Mouse (Mus musculus) intestine, embryonic 14.5 days (tissue): ENCODE measurements around the gene Tec. TPM values are rescaled to one million over a fixed set of nuclear protein-coding genes. Genes with fewer than 3 reads are reported as not detected.

Experiments used
- ATAC-seq: fragments of 200-750 bp; cut with Nextera tagmentation; replicated peaks from 2 replicates; pipeline ENCODE4 v1.8.0; 2017; ENCODE audit warnings: low read depth, moderate number of reproducible peaks, moderate TSS enrichment, moderate library complexity; ENCODE audit not compliant: low FRiP score, low TSS enrichment
- DNase-seq: peaks from one replicate; pipeline ENCODE4 v3.0.0-alpha.2; 2018; ENCODE audit warnings: low spot score
- H3K27ac ChIP-seq: fragments of 300-500 bp; sonication (generic); 2 replicates; pipeline ENCODE4 v1.5.1; 2014; ENCODE audit warnings: low read depth, mild to moderate bottlenecking, control low read depth
- H3K27me3 ChIP-seq: fragments of 300-500 bp; sonication (generic); replicated peaks from 2 replicates; pipeline ENCODE4 v1.6.1; 2014; ENCODE audit warnings: low read length, control low read depth; ENCODE audit not compliant: control insufficient read depth, insufficient read depth
- H3K36me3 ChIP-seq: fragments of 300-500 bp; sonication (generic); 2 replicates; pipeline ENCODE4 v1.6.1; 2014; ENCODE audit warnings: low read length, control low read depth; ENCODE audit not compliant: control insufficient read depth, insufficient read depth
- H3K4me1 ChIP-seq: fragments of 300-500 bp; sonication (generic); replicated peaks from 2 replicates; pipeline ENCODE4 v1.6.1; 2014; ENCODE audit warnings: low read length, control low read depth, mixed read lengths; ENCODE audit not compliant: control insufficient read depth, insufficient read depth
- H3K4me2 ChIP-seq: fragments of 300-500 bp; sonication (generic); 2 replicates; pipeline ENCODE4 v1.6.1; 2014; ENCODE audit warnings: low read length
- H3K4me3 ChIP-seq: fragments of 300-500 bp; sonication (generic); 2 replicates; pipeline ENCODE4 v1.5.1; 2014; ENCODE audit warnings: low read depth, low read length, control low read depth, mixed read lengths
- H3K9ac ChIP-seq: fragments of 300-500 bp; sonication (generic); 2 replicates; pipeline ENCODE4 v1.6.1; 2014; ENCODE audit warnings: mild to moderate bottlenecking, low read length
- H3K9me3 ChIP-seq: fragments of 300-500 bp; sonication (generic); 2 replicates; pipeline ENCODE4 v1.6.1; 2016; ENCODE audit warnings: low read length, control low read depth; ENCODE audit not compliant: control insufficient read depth
- WGBS: fragments of 180-500 bp; shearing (Covaris S2); extraction: QIAGEN DNeasy Blood & Tissue Kit; methylation state at CpG from one replicate; pipeline ENCODE4 v1.1.7; 2014; 5-methylcytosine and 5-hydroxymethylcytosine counted together
- polyA plus RNA-seq: library from polyadenylated mRNA; unstranded; fragments of >200 nt; fragmentation: Nextera tagmentation; extraction: Ambion mirVana; gene quantifications from 2 replicates; pipeline ENCODE4 v1.2.1, GENCODE M21; 2014

Gene Tec
- polyA plus RNA-seq, 1 experiment from 2014 or later: 13.7 TPM

GRCm38 (mm10) chr5:72808456-72809111, 59.7 kb downstream of the Tec start:
- Histone ChIP-seq H3K36me3 (no peaks in the 10 kb centered on the region), H3K4me3 (no peak overlapping the region), H3K9me3 (0 out of 2 replicates have a peak, but pooled peaks cover 3% of the 10 kb centered on the region), H3K9ac (no peak overlapping the region), H3K4me2 (peak overlapping the region; percentile 24), H3K27me3 (no peaks in the 10 kb centered on the region), H3K27ac (peak overlapping the region; percentile 25; the same call in 1 of the 2 replicates), H3K4me1 (peaks cover 15% of the 10 kb centered on the region)
- DNase-seq (no peak), ATAC-seq (no peak)
- WGBS: 45% methylated on average over 14 of the region's 14 CpGs

- no peaks in the 10 kb centered on the region for H3K36me3 ChIP-seq
- no peak for ATAC-seq
- H3K27me3 ChIP-seq: no peaks in the 10 kb centered on the region
- H3K4me1 ChIP-seq: peaks cover under 1% of the 10 kb centered on the region; the same call in 1 of the 2 replicates
- no peak for DNase-seq
- no peak overlapping the region for H3K9ac ChIP-seq
- H3K9me3 ChIP-seq: no peaks in the 10 kb centered on the region
- WGBS: 62% methylated on average over 5 of the region's 5 CpGs
- H3K4me3 ChIP-seq: no peak overlapping the region
- no peak overlapping the region for H3K4me2 ChIP-seq
- H3K27ac ChIP-seq: no peak overlapping the region
Observed at GRCm38 (mm10) chr5:72802851-72803250, 65.4 kb downstream of the Tec start.

- no peaks in the 10 kb centered on the region for H3K36me3 ChIP-seq
- no peak overlapping the region for H3K9ac ChIP-seq
- H3K27ac ChIP-seq: no peak overlapping the region
- H3K4me2 ChIP-seq: no peak overlapping the region
- WGBS: 78% methylated on average over 4 of the region's 4 CpGs
- no peaks in the 10 kb centered on the region for H3K9me3 ChIP-seq
- H3K4me3 ChIP-seq: no peak overlapping the region
- no peaks in the 10 kb centered on the region for H3K27me3 ChIP-seq
- H3K4me1 ChIP-seq: no peaks in the 10 kb centered on the region; the same call in 1 of the 2 replicates
- DNase-seq (no peak), ATAC-seq (no peak)
Observed at GRCm38 (mm10) chr5:72798563-72798962, 69.7 kb downstream of the Tec start.

- Histone ChIP-seq H3K4me1 (peaks cover 3% of the 10 kb centered on the region; the same call in 1 of the 2 replicates), H3K27ac (no peak overlapping the region), H3K27me3 (no peaks in the 10 kb centered on the region), H3K36me3 (no peaks in the 10 kb centered on the region), H3K4me3 (no peak overlapping the region), H3K9ac (no peak overlapping the region), H3K4me2 (peak overlapping the region; percentile 34), H3K9me3 (no peaks in the 10 kb centered on the region)
- DNase-seq: peak; percentile 63
- no peak for ATAC-seq
- WGBS: 43% methylated on average over 14 of the region's 14 CpGs
Observed at GRCm38 (mm10) chr5:72796186-72796613, 72.1 kb downstream of the Tec start.

GRCm38 (mm10) chr5:72793309-72793850, 74.9 kb downstream of the Tec start:
- no peak overlapping the region for H3K4me3 ChIP-seq
- H3K4me1 ChIP-seq: peaks cover 3% of the 10 kb centered on the region; the same call in 1 of the 2 replicates
- 65% methylated on average over 3 of the region's 3 CpGs for WGBS
- H3K27me3 ChIP-seq: no peaks in the 10 kb centered on the region
- no peak overlapping the region for H3K27ac ChIP-seq
- ATAC-seq: no peak
- no peak overlapping the region for H3K9ac ChIP-seq
- H3K9me3 ChIP-seq: no peaks in the 10 kb centered on the region
- H3K4me2 ChIP-seq: no peak overlapping the region
- H3K36me3 ChIP-seq: no peaks in the 10 kb centered on the region
- no peak for DNase-seq

GRCm38 (mm10) chr5:72791789-72792188, 76.5 kb downstream of the Tec start:
- Histone ChIP-seq H3K4me1 (peaks cover 3% of the 10 kb centered on the region; the same call in 1 of the 2 replicates), H3K27me3 (no peaks in the 10 kb centered on the region), H3K4me2 (peak overlapping the region; percentile 14; the same call in 1 of the 2 replicates), H3K27ac (no peak overlapping the region), H3K9me3 (no peaks in the 10 kb centered on the region), H3K4me3 (no peak overlapping the region), H3K9ac (no peak overlapping the region), H3K36me3 (no peaks in the 10 kb centered on the region)
- WGBS: 8% methylated on average over 6 of the region's 6 CpGs
- peak; percentile 76 for ATAC-seq
- no peak for DNase-seq

GRCm38 (mm10) chr5:72791386-72791785, 76.9 kb downstream of the Tec start:
- 34% methylated on average over 4 of the region's 4 CpGs for WGBS

GRCm38 (mm10) chr5:72785451-72785850, 82.8 kb downstream of the Tec start:
- Histone ChIP-seq H3K36me3 (no peaks in the 10 kb centered on the region), H3K4me3 (no peak overlapping the region), H3K4me1 (no peaks in the 10 kb centered on the region), H3K9me3 (no peaks in the 10 kb centered on the region), H3K27me3 (no peaks in the 10 kb centered on the region), H3K9ac (no peak overlapping the region), H3K27ac (no peak overlapping the region), H3K4me2 (no peak overlapping the region)
- 51% methylated on average over 4 of the region's 4 CpGs for WGBS
- DNase-seq: no peak
- ATAC-seq: no peak

More at GRCm38 (mm10) chr5:72791386-72791785, 76.9 kb downstream of the Tec start:
- Histone ChIP-seq H3K4me2 (peak overlapping the region; percentile 14; the same call in 1 of the 2 replicates), H3K36me3 (no peaks in the 10 kb centered on the region), H3K4me1 (peaks cover 3% of the 10 kb centered on the region; the same call in 1 of the 2 replicates), H3K27me3 (no peaks in the 10 kb centered on the region), H3K27ac (no peak overlapping the region), H3K9me3 (no peaks in the 10 kb centered on the region), H3K9ac (no peak overlapping the region), H3K4me3 (no peak overlapping the region)
- DNase-seq (peak; percentile 58), ATAC-seq (no peak)
